Mouse (Mus musculus) cortical plate, adult 2 months (tissue): ENCODE data around the gene Samd11.

Experiments used
- CTCF ChIP-seq: fragments of 200-500 bp; IDR thresholded peaks from 2 replicates; pipeline ENCODE4 v1.5.1; 2011; ENCODE audit warnings: mild to moderate bottlenecking, control low read depth, low read length; ENCODE audit not compliant: insufficient read depth; ENCODE audit errors: extremely low read depth
- POLR2A ChIP-seq: fragments of 200-500 bp; IDR thresholded peaks from 2 replicates; pipeline ENCODE4 v1.6.1; 2011; ENCODE audit warnings: mild to moderate bottlenecking, low read length, control low read depth; ENCODE audit not compliant: insufficient read depth; ENCODE audit errors: extremely low read depth

- TF ChIP-seq CTCF, result no peak
- TF ChIP-seq POLR2A, result no peak
Measured at GRCm38 (mm10) chr4:156255078-156255839, at the start of gene Samd11.
